Mouse (Mus musculus) Patski (cell line): Measurements from ENCODE around the gene Pcx. TPM values are rescaled to one million over a fixed set of nuclear protein-coding genes. Genes with fewer than 3 reads are reported as not detected.

Experiments used
- ATAC-seq: fragments of 100-300 bp; one replicate; pipeline ENCODE4 v1.8.0; 2021
- CTCF ChIA-PET: fragments of 350-600 bp; sonication (Branson Sonifier 250); formaldehyde crosslinking; loops from one replicate; lab custom pipeline; 2022; ENCODE audit warnings: inconsistent platforms; lab: Charles Lee
- POLR2A ChIA-PET: fragments of 350-600 bp; sonication (Branson Sonifier 250); formaldehyde crosslinking; loops from one replicate; lab custom pipeline; 2022; ENCODE audit warnings: antibody characterized with exemption, inconsistent platforms; lab: Charles Lee
- DNase-seq: peaks from one replicate; pipeline ENCODE4 v3.0.0-alpha.2; 2011; ENCODE audit warnings: low read depth, low spot score
- H3K27me3 ChIP-seq: fragments of 371-371 bp; one replicate; pipeline ENCODE4 v1.5.1; 2021
- CTCF ChIP-seq: fragments of 100-300 bp; IDR thresholded peaks from one replicate; pipeline ENCODE4 v1.5.1; 2021
- in situ Hi-C: fragments of 300-500 bp; cut with MboI; formaldehyde crosslinking; loops from 3 replicates; pipeline ENCODE4 v1.11.1; 2018; ENCODE audit warnings: low pct_unique_long_range_greater_than_20kb, mixed read lengths
- polyA plus RNA-seq: library from polyadenylated mRNA; unstranded; gene quantifications from one replicate; pipeline ENCODE4 v1.2.3, GENCODE M21; 2021

Gene Pcx
- polyA plus RNA-seq, 1 experiment from 2014 or later, result 21.5 TPM

DNA sequence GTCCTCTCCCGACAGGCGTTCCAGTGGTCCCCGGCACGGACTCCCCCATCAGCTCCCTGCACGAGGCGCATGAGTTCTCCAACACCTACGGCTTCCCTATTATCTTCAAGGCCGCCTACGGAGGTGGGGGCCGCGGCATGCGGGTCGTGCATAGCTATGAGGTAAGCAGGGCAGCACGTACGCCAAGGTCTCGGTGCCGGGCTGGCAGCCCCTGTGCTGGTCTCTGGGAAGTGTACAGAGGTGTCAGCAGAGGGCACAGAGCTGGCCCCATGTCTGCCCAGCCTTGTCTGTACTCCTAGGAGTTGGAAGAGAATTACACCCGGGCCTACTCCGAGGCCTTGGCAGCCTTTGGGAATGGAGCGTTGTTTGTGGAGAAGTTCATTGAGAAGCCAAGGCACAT is 92.2 kb downstream of the Pcx start:
- ChIA-PET POLR2A (interaction anchor here (1.1 kb wide), 1 partner anchor 10 kb away, joined by 3 read pairs; no protein-coding TSS in a partner anchor), CTCF (interaction anchor here (1.0 to 1.2 kb wide), 2 partner anchors 12 to 15 kb away, joined by 3 read pairs; no protein-coding TSS in a partner anchor)
- in situ Hi-C loops, result no loop called here
- H3K27me3 ChIP-seq, result no peaks in the 10 kb centered on the region
- ATAC-seq, result no peak
- no peak for TF ChIP-seq CTCF
- no peak for DNase-seq

DNA sequence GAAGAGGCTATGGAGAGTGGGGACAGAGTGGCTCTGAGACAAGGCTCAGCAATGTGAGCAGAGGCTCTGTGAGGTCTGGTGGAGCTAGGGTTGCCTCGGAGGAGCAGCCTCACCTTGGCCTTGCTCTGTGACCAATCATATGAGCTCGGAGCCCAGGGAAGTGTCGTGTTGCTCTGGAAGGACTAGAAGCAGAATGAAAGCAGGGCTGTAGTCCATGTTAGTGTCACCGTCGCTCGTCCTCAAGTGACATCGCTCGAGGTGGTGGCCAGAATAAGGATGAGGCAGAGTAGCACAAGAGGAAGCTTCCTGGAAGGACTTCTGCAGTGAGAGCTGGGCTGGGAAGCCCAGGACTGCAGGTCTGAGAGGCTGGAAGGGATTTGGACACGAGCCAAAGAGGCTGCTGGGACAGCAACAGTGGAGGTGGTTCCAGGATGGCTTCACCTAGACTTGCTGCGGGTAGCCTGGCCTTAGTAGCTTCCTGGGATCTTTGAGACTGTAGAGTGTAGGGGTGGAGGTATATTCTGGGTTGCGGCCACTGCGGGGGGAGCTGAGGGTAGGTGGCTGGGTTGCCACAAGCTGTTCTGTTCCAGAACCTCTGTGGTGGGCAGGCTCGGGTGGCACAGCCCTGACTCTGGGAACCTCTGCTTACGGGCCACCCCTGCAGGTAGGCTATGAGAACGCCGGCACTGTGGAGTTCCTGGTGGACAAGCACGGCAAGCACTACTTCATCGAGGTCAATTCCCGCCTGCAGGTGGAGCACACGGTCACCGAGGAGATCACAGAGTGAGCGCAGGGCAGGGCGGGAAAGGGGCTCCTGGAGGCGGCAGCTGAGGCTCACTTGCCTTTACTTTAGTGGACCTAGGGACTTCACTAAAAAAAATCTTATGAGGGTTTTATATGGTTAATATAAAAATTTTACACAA is 93.8 kb downstream of the Pcx start:
- DNase-seq (no peak), ATAC-seq (no peak)
- ChIA-PET CTCF (interaction anchor here (0.7 to 1.2 kb wide), 4 partner anchors 12 to 94 kb away, joined by 3 to 4 read pairs (median 3); partner anchors contain the start of gene Pcx), POLR2A (no interaction called here)
- no peak for TF ChIP-seq CTCF
- no peaks in the 10 kb centered on the region for H3K27me3 ChIP-seq
- in situ Hi-C loops, result no loop called here

DNA sequence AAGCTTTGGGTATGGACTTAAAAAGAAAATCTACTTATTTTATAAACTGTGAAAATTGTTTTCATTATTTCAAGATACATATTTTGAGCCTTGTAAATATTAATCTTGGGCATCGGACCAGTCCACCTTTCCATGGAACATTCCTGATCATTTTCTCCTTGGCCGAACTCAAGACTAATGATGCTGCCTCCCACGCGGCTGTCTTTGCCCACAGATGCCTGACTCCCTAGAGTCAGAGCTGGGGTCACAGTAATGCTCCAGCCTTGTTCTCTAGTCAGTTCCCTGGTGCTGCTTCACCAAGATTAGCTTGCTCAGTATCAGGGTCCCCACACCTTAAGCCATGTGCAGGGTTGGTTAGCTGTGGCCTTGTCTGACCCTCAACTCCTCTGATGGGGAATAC is 95.4 kb downstream of the Pcx start:
- no peaks in the 10 kb centered on the region for H3K27me3 ChIP-seq
- ChIA-PET CTCF (no interaction called here), POLR2A (interaction anchor here (0.7 kb wide), 1 partner anchor 21 kb away, joined by 4 read pairs; no protein-coding TSS in a partner anchor)
- no peak for TF ChIP-seq CTCF
- ATAC-seq (no peak), DNase-seq (no peak)
- in situ Hi-C loops, result no loop called here

- CTCF ChIA-PET, result no interaction called here
- POLR2A ChIA-PET, result interaction anchor here (0.6 kb wide), 1 partner anchor 171 kb away, joined by 4 read pairs; no protein-coding TSS in a partner anchor
- no peak for ATAC-seq
- no peak for TF ChIP-seq CTCF
- no peaks in the 10 kb centered on the region for H3K27me3 ChIP-seq
- in situ Hi-C loops, result no loop called here
- DNase-seq, result no peak
Observed at GRCm38 (mm10) chr19:4607406-4607805, 97.1 kb downstream of the Pcx start.

GRCm38 (mm10) chr19:4608511-4608910 is 98.2 kb downstream of the Pcx start:
- ATAC-seq, result no peak
- in situ Hi-C loops, result no loop called here
- no peak for TF ChIP-seq CTCF
- no peaks in the 10 kb centered on the region for H3K27me3 ChIP-seq
- CTCF ChIA-PET, result interaction anchor here (1.0 kb wide), 1 partner anchor 111 kb away, joined by 3 read pairs; no protein-coding TSS in a partner anchor
- DNase-seq, result no peak
- POLR2A ChIA-PET, result no interaction called here

DNA sequence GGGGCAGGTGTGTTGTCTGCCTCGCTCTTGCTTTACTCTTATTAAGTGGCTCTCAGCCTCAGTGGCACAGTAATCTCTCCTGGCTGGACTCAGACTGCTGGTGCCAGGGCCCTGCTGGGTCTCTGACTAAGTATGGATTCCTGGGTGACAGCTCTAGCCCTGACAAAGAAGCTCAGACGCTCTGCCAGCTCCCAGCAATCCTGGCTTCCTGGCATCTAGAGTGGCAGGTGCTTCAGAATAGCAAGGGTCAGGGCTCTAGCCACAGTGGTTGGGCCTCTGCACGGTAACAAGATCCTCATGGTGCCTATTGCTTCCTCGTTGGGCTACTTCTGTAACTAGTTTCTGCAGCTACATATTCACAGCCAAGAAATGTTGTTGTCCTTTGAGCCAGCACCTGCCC is 99.8 kb downstream of the Pcx start:
- ChIA-PET POLR2A (no interaction called here), CTCF (interaction anchor here (0.8 to 1.2 kb wide), 2 partner anchors 11 to 24 kb away, joined by 3 read pairs; no protein-coding TSS in a partner anchor)
- no peaks in the 10 kb centered on the region for H3K27me3 ChIP-seq
- no peak for DNase-seq
- in situ Hi-C loops, result no loop called here
- ATAC-seq, result no peak
- TF ChIP-seq CTCF, result no peak

GRCm38 (mm10) chr19:4612181-4612961 is 102.1 kb downstream of the Pcx start:
- TF ChIP-seq CTCF, result no peak
- ATAC-seq (no peak), DNase-seq (no peak)
- H3K27me3 ChIP-seq, result no peaks in the 10 kb centered on the region
- ChIA-PET CTCF (no interaction called here), POLR2A (no interaction called here)
- in situ Hi-C loops, result no loop called here

DNA sequence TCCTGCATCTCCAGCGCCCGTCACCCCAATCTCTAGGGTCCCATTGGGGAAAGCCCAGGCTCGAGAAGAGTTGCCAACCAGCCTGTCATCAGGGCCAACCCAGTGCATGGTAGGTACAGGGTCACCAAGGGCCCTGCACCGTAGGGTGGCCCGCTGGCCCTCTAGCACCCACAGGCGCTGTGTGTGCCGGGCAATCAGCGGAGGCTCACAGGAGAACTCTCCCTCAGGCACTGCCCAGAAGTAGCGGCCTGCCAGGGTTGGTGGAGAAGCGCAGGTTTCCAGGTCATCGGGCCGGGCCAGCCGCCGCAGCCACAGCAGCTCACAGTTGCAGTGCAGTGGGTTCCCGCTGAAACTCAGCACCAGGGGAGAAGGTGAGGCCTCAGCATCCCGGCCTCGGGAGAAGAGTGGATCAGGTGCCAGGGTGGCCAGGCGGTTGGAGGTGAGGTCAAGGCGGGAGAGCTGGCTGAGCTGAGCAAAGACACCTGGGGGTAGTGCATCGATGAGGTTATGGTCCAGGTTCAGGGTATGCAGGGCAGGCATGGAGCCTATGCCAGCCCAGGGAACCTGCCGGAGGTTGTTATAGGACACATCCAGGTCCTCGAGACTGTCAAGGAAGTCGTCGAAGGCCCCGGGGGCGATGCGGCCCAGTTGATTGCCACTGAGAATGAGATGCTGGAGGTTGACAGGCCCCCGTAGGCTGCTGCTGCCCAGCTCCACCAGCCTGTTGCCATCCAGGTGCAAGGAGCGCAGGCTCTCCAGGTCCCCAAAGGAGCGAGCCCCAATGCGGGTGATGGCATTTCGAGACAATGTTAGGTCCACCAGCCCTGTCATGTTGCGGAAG is 103.4 kb downstream of the Pcx start:
- in situ Hi-C loops, result no loop called here
- no peaks in the 10 kb centered on the region for H3K27me3 ChIP-seq
- no peak for TF ChIP-seq CTCF
- ChIA-PET CTCF (no interaction called here), POLR2A (no interaction called here)
- no peak for DNase-seq
- no peak for ATAC-seq

- DNase-seq, result no peak
- in situ Hi-C loops, result no loop called here
- ChIA-PET POLR2A (interaction anchor here (2.4 kb wide), 1 partner anchor 12 kb away, joined by 6 read pairs; no protein-coding TSS in a partner anchor), CTCF (no interaction called here)
- no peaks in the 10 kb centered on the region for H3K27me3 ChIP-seq
- TF ChIP-seq CTCF, result no peak
- ATAC-seq, result peak; percentile 2
Observed at GRCm38 (mm10) chr19:4614305-4615150, 104.3 kb downstream of the Pcx start.
